Mouse (Mus musculus) induced T-regulatory cell, adult 2 months (primary cell): ENCODE measurements around the gene Ccdc177.
A peak's percentile ranks its signal among the peaks of the same experiment; 100 is the strongest.
"Not testable (repeated sequence)": the region's sequence is repeated elsewhere in the genome, so short reads cannot be mapped to it uniquely, and the experiment has no call there.

Experiments used
- DNase-seq: peaks from one replicate; pipeline ENCODE4 v3.0.0-alpha.2; 2012; ENCODE audit warnings: low read depth

Gene Ccdc177

DNA sequence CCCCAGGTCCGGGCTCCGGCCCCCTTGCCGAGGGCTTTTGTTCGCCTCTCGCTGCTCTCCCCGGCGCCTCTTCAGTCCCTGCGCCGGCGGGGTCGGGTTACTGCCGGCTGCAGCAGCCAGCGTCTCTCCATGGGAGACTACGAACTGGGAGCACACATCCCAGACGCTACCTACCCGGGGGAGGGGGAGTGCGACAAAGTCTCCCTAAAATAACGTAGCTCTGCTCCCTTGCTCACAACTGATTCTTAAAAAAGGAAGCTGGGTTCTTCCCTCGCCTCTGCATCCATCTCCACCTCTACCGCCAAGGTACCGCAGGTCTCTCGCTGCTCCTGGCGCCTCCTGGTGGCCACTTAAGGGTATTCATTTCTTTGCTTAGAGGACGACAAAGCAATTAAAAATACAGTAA is at the start of gene Ccdc177:
Gene Ccdc177 (minus strand): TSS at position 292 of the 406 bp plus-strand sequence.
- DNase-seq = peak; percentile 90

DNA sequence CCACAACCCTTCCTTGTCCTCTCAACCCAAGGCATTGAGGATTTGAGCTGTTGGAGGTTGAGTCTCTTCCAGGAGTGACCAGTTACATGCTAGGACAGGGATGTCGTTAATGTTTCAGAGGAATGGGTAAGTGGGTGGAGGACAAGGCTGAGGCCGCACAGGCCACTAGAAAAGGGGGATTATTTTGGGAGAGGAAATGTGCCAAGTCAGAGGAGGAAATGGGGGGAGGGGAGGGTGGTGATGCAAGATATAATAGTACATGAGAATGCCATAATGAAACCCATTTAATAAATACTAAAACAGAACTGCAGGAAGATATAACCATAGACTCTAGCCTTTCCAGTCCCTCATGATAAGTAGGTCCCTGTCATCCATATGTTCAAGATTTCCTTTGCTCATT is 49.5 kb upstream of the Ccdc177 start:
- DNase-seq = no peak

DNA sequence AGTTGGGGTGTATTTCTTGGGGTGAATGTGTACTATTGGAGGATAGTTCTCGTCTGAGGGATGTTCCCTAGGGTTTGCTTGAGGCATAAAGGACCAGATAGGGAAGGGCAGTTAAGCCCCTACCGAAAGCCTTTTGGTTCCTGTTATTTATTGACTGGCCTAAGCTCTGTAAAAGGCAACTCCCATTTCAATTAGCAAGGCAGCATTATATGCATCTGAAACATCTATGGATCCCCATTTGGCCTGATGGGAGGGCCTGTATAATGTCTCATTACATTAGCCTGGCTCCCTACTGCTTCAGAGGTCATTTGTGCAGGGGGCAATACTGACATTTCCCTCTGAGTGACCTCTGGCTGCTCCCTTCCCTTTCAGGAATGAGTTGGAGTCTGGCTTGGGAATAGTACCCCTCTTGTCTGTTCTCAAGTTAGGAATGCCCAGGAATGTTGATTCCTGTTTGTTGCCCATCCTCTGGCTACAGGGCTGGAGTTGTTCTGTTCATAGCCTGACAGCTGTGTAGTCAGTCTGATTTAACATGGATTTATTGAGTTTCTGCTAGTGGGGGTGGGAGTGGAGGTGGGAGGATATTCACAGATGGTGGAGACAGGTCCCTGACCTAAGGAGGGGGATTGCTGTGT is 47.1 kb upstream of the Ccdc177 start:
- no peak for DNase-seq

- no peak for DNase-seq
Measured at GRCm38 (mm10) chr12:80804861-80805428, 44.5 kb upstream of the Ccdc177 start.

DNA sequence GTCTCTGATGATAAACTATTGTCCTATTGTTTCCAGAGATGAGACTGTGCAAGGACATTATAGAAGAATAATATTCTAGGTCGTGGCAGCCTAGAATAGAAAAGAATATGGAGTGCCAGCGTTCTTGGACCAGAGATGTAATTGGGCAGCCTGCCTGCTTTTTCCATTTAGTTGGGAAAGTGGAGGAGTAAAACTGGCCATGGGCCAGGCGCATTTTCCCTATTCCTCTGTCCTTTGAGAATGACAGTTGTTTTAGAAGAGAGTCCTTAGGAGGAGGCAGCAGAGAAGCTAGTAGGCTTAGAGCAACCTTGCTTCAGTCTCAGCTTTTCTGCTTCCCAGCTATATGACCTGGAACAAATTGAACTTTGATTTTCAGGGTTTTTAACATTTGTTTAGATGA is 43.4 kb upstream of the Ccdc177 start:
- DNase-seq = no peak

DNA sequence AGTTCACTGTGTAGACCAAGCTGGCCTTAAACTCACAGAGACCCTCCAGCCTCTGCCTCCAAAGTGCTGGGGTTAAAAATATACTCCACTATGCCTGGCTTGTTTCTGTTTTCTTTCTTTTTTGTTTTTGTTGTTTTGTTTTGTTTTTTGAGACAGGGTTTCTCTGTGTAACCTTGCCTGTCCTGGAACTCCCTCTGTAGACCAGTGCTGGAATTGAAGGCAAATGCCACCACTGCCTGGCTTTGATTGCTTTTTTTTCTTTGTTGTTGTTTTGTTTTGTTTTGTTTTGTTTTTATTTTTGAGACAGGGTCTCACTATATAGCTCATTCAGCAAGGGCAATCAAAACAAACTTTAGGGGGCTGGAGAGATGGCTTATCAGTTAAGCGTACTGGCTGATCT is 41.0 kb upstream of the Ccdc177 start:
- DNase-seq = peak; percentile 66

DNA sequence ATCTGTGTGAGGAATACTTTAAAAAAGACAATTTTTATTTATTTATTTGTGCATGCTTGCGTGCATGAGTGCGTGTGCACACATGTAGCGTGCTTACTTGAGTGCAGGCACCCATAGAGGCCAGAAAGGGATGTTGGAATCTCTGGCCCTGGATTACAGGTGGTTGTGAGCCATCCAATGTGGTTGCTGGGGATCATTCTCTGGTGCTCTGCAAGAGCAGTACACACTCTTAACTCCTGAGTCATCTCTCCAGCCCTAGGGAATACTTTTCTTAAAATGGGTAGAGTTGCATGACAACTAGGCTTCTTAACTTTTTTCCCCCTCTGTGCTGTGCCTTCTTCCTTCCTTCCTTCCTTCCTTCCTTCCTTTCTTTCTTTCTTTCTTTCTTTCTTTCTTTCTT is 39.7 kb upstream of the Ccdc177 start:
- no peak for DNase-seq

DNA sequence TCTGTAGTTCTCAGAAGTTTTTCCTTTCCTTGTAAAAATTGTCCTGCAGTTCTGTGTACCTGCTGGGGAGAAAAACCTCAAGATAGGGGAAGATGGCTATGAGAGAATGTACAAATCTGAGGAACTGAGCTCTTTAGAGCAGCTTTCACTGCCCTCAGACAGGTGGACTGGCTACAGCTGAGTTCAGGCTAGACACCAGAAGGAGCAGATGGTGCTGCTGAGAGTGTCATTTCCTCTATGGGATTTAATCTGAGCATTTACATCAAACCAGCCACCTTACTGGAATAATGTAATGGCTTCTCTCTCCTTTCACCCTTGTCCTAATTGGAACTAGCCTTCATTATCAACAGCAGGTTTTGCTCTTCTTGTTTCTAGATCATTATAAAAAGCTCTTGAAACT is 37.8 kb upstream of the Ccdc177 start:
- no peak for DNase-seq

GRCm38 (mm10) chr12:80794935-80795785 is 34.7 kb upstream of the Ccdc177 start:
- DNase-seq = peak; percentile 63

- no peak for DNase-seq
Measured at GRCm38 (mm10) chr12:80794522-80794921, 34.0 kb upstream of the Ccdc177 start.

- DNase-seq = no peak
Measured at GRCm38 (mm10) chr12:80793535-80793934, 33.0 kb upstream of the Ccdc177 start.

DNA sequence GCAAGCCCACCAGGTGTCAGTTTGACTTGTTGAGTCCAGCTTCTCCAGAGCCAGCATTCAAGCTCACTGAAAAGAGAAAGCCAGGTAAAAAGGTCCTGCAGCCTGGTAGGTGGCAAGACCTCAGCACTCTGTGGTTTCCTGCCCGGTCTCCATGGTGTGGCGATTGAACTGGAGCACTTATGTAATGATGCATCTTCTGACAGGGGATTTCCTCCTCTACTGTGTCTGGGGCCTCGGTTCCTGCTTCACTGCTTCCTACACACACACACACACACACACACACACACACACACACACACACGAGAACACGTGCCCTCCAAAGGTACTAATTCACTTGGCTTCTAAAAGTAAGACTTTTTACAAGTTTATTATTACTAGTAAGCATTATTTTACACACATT is 32.4 kb upstream of the Ccdc177 start:
- DNase-seq = peak; percentile 89

GRCm38 (mm10) chr12:80791571-80792444 is 31.3 kb upstream of the Ccdc177 start:
- DNase-seq = peak; percentile 72

- peak; percentile 90 for DNase-seq
Measured at GRCm38 (mm10) chr12:80790700-80791570, 30.4 kb upstream of the Ccdc177 start.

DNA sequence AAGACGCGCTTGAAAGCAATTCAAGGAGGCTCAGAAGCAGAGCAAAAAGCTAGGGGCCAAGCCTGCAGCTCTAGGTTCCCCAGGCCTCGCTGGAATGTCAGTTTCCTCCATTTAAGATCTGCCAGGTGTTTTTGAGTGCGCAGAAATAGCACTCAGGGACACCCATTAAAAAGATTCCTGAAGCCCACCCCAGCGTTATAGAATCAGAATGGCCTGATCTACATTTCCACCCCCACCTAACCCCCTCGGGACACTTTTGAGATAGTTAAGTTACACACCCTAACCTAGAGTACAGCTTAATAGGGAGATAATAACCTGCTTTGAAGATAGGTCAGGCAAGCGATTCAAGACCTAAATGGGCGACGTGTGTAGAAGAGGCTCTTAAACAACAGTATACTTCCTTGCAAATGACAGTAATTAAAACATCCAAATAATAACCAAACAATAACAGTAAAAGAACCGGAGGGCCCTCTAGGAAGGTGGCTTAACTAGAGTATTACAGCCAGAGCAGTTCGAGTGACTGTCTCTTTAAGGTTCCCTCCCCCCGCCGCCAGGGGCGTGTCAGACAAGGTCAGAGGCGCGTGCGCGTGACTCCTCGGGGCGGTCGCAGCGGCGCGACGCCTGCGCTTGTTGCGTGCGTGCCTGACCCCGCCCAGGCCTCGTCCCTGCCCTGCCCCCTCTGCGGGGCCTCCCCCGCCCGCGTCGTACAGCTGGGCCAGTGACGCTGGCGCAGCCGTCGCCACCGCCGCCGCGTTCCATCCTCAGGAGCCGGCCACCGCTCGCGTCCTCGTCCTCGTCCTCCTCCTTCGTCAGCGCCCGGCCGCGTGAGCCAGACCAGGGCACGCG is 29.6 kb upstream of the Ccdc177 start, which contains the start of gene Susd6:
Gene Susd6 (plus strand): TSS at position 662 of the 846 bp plus-strand sequence.
- DNase-seq = peak; percentile 99

- not testable (repeated sequence) for DNase-seq
Measured at GRCm38 (mm10) chr12:80789276-80789675, 28.8 kb upstream of the Ccdc177 start.

DNA sequence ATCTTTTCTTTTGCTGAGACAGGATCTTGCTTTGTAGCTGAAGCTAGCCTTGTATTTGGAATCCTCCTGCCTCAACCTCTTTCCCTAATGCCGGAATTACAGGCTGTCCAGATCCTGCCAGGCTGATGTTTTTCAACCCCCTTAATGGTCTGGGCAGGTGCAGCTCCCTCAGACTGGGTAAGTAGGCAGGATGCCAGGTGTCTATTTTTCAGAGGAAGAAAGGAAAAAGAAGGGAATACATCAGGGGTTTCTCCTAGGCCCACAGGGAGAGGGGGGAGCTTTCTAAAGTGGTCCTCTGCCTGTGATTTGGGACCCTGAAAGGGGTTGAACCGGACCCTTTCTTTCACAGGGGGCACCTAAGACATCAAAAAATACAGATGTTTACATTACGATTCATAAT is 27.7 kb upstream of the Ccdc177 start:
- DNase-seq = no peak

DNA sequence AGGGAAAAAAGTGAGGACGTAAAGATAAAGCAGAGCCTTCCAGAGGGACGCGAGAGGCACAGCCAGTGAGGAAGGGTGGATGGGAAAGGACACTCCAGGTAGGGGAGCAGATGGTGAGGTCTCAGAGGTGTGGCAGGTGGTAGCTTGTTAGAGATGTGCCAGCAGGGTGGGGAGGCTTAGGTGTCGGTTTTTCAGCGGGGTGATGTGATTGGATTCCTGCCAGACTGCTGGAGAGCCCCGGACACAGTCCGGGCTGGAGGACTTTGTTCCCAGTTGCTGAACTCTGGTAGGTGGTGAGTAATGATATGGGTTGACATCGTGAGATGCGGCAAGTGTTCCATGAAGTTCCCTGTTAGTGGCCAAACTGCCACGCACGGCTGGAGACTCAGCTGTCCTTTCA is 27.1 kb upstream of the Ccdc177 start:
- DNase-seq = no peak

DNA sequence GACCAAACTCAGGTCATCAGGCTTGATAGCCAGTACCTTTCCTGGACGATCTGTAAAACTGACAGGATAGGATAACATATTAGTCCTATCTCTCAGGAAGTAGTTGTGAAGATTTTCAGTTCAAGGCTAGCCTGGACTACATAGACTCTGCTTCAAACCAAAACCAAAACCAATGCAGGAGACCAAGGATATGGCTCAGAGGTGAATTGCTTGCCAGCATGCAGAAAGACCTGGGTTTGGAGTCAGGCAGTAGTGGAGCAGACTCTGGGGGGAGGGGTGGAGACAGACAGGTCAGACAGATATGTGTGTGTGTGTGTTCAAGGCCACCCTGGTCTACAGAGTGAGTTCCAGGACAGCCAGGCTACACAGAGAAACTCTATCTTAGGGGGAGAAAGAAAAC is 26.1 kb upstream of the Ccdc177 start:
- DNase-seq = no peak

GRCm38 (mm10) chr12:80785597-80785996 is 25.1 kb upstream of the Ccdc177 start:
- no peak for DNase-seq
